Mouse (Mus musculus) midbrain, embryonic 10.5 days (tissue): ENCODE measurements around the gene Mapk10. TPM values are rescaled to one million over a fixed set of nuclear protein-coding genes. Genes with fewer than 3 reads are reported as not detected.

Experiments
- DNase-seq: peaks from one replicate; pipeline ENCODE4 v3.0.0-alpha.2; 2017; ENCODE audit warnings: low spot score
- H3K27ac ChIP-seq: fragments of 300-500 bp; sonication (generic); replicated peaks from 2 replicates; pipeline ENCODE4 v1.5.1; 2016; ENCODE audit warnings: mild to moderate bottlenecking
- H3K27me3 ChIP-seq: fragments of 300-500 bp; sonication (generic); 2 replicates; pipeline ENCODE4 v1.6.1; 2016; ENCODE audit warnings: low read depth, mild to moderate bottlenecking; ENCODE audit not compliant: poor library complexity, severe bottlenecking
- H3K36me3 ChIP-seq: fragments of 300-500 bp; sonication (generic); 2 replicates; pipeline ENCODE4 v1.6.1; 2016; ENCODE audit warnings: mild to moderate bottlenecking, moderate library complexity
- H3K4me1 ChIP-seq: fragments of 300-500 bp; sonication (generic); 2 replicates; pipeline ENCODE4 v1.6.1; 2016
- H3K4me3 ChIP-seq: fragments of 300-500 bp; sonication (generic); 2 replicates; pipeline ENCODE4 v1.5.1; 2016; ENCODE audit warnings: mild to moderate bottlenecking, moderate library complexity
- H3K9me3 ChIP-seq: fragments of 300-500 bp; sonication (generic); replicated peaks from 2 replicates; pipeline ENCODE4 v1.6.1; 2016; ENCODE audit warnings: mild to moderate bottlenecking
- WGBS: fragments of 180-500 bp; shearing (Covaris S2); methylation state at CpG from one replicate; pipeline ENCODE4 v1.1.7; 2016; 5-methylcytosine and 5-hydroxymethylcytosine counted together
- polyA plus RNA-seq: library from polyadenylated mRNA; unstranded; fragments of >200 nt; fragmentation: Nextera tagmentation; extraction: Ambion mirVana; gene quantifications from 2 replicates; pipeline ENCODE4 v1.2.1, GENCODE M21; 2016

The Mapk10 gene
- polyA plus RNA-seq, 1 experiment from 2014 or later: 14.9 TPM

- Histone ChIP-seq H3K4me1 (peaks cover 39% of the 10 kb centered on the region), H3K27ac (peak overlapping the region; percentile 75), H3K27me3 (no peaks in the 10 kb centered on the region), H3K36me3 (no peaks in the 10 kb centered on the region), H3K4me3 (no peak overlapping the region), H3K9me3 (no peaks in the 10 kb centered on the region)
- no peak for DNase-seq
- WGBS: 80% methylated on average over 6 of the region's 6 CpGs
Measured at GRCm38 (mm10) chr5:103194549-103194948, 16.6 kb downstream of the Mapk10 start.

DNA sequence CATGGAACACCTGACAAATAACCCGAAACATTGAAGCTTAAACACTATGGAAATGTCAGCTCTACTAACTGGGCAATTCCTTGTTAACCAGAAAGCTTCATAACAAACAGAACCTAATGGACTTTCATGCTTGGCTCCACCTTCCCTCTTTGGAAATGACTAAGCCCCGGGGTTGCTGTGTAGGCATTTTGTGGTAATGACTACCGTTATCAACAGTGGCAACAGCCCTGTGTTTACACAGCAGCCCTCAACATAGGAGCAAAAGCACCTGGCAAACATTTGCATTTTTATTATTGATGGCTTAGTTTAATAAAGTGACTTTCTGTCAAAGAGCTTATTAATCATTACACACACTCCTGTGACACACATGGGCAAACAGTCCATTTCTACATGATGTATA lies 17.4 kb downstream of the Mapk10 start:
- no peaks in the 10 kb centered on the region for H3K27me3 ChIP-seq
- no peak for DNase-seq
- WGBS: 87% methylated on average over 3 of the region's 3 CpGs
- H3K36me3 ChIP-seq: no peaks in the 10 kb centered on the region
- H3K4me1 ChIP-seq: peaks cover 37% of the 10 kb centered on the region
- H3K9me3 ChIP-seq: no peaks in the 10 kb centered on the region
- no peak overlapping the region for H3K4me3 ChIP-seq
- peak overlapping the region; percentile 75; the same call in 1 of the 2 replicates for H3K27ac ChIP-seq

- no peak overlapping the region for H3K4me3 ChIP-seq
- DNase-seq: no peak
- H3K9me3 ChIP-seq: peaks cover 9% of the 10 kb centered on the region; the same call in 1 of the 2 replicates
- peaks cover 33% of the 10 kb centered on the region for H3K4me1 ChIP-seq
- peaks cover 8% of the 10 kb centered on the region; the same call in 1 of the 2 replicates for H3K36me3 ChIP-seq
- 28% methylated on average over 4 of the region's 4 CpGs for WGBS
- H3K27ac ChIP-seq: no peak overlapping the region; the same call in 1 of the 2 replicates
- H3K27me3 ChIP-seq: no peaks in the 10 kb centered on the region
Measured at GRCm38 (mm10) chr5:103191577-103191976, 19.6 kb downstream of the Mapk10 start.

GRCm38 (mm10) chr5:103184256-103184655 lies 26.9 kb downstream of the Mapk10 start:
- Histone ChIP-seq H3K27me3 (no peaks in the 10 kb centered on the region), H3K4me1 (no peaks in the 10 kb centered on the region), H3K36me3 (peaks cover 8% of the 10 kb centered on the region; the same call in 1 of the 2 replicates), H3K4me3 (no peak overlapping the region), H3K27ac (no peak overlapping the region), H3K9me3 (peaks cover 29% of the 10 kb centered on the region)
- no peak for DNase-seq
- 90% methylated on average over 1 of the region's 1 CpGs for WGBS

- WGBS: 88% methylated on average over 10 of the region's 10 CpGs
- Histone ChIP-seq H3K4me3 (no peak overlapping the region), H3K27me3 (no peaks in the 10 kb centered on the region), H3K36me3 (peaks cover under 1% of the 10 kb centered on the region; the same call in 1 of the 2 replicates), H3K9me3 (peaks cover 21% of the 10 kb centered on the region), H3K27ac (no peak overlapping the region), H3K4me1 (peaks cover 8% of the 10 kb centered on the region)
- no peak for DNase-seq
Measured at GRCm38 (mm10) chr5:103181622-103182021, 29.5 kb downstream of the Mapk10 start.

DNA sequence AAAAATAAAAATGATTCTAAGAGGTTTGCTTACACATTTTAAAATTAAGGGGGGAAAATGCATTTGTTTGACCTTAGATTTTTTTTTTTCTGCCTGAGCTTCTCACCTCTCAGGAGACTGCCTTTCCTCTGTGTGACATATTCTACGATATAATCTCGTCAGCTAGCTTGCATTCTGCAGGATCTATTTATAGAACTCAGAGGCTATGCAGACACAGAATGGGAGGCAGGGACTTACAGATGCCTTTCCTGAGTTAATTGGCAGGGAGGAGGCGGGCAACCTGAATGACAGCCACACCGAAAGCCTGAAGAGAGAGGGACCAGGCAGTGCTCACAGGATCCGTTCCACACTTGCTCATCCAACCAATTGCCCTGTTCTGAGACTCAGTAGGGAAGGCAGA lies 34.1 kb downstream of the Mapk10 start:
- Histone ChIP-seq H3K36me3 (no peaks in the 10 kb centered on the region), H3K4me3 (no peak overlapping the region), H3K9me3 (no peaks in the 10 kb centered on the region), H3K4me1 (peaks cover 8% of the 10 kb centered on the region), H3K27ac (no peak overlapping the region), H3K27me3 (no peaks in the 10 kb centered on the region)
- DNase-seq: no peak
- WGBS: 54% methylated on average over 5 of the region's 5 CpGs

DNA sequence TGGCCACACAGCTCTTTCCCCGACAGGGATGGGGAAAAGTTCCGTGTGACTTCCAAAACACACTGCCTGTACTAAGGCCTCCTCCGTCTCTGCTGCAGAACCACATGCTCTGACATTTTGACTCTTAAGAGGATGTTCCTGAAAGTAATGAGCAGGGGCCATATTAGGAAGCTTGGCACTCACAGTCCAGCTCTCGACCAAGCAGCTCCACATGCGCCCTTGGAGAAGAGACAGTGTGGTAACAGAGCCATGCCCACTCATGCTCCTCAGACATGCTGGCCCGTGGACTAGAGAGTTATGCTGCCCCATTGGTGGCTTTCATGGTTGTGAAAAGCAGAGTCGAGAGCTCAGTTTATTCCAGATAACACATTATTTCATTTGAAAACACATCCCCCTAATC lies 35.1 kb downstream of the Mapk10 start:
- peaks cover 8% of the 10 kb centered on the region for H3K4me1 ChIP-seq
- H3K27ac ChIP-seq: no peak overlapping the region
- H3K9me3 ChIP-seq: no peaks in the 10 kb centered on the region
- H3K36me3 ChIP-seq: no peaks in the 10 kb centered on the region
- no peaks in the 10 kb centered on the region for H3K27me3 ChIP-seq
- DNase-seq: no peak
- 88% methylated on average over 7 of the region's 7 CpGs for WGBS
- H3K4me3 ChIP-seq: no peak overlapping the region

DNA sequence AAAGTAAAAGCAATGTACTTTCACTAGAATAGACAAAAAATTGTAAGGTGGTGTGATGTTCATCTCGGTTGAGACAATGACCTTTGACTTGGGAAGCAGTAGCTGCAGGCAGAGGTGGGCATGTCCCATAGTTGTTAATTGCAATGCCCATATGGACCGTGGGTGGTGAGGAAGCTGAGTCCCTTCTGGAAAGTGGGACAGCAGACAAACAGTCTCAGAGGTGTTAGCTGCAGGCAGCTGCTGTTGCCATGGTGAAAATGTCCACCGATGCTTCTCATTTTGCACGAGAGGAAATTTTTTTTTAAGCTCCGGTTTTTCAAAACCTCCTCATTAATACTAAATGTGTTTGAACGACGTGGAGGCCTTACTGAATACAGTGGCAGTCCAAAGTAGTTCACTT lies 36.5 kb downstream of the Mapk10 start:
- Histone ChIP-seq H3K9me3 (no peaks in the 10 kb centered on the region; the same call in 1 of the 2 replicates), H3K36me3 (no peaks in the 10 kb centered on the region), H3K27ac (no peak overlapping the region), H3K4me1 (peaks cover 8% of the 10 kb centered on the region), H3K4me3 (no peak overlapping the region), H3K27me3 (no peaks in the 10 kb centered on the region)
- no peak for DNase-seq
- 87% methylated on average over 7 of the region's 7 CpGs for WGBS

GRCm38 (mm10) chr5:103171207-103171606 lies 39.9 kb downstream of the Mapk10 start:
- no peak for DNase-seq
- Histone ChIP-seq H3K27me3 (no peaks in the 10 kb centered on the region), H3K4me3 (no peak overlapping the region), H3K9me3 (no peaks in the 10 kb centered on the region; the same call in 1 of the 2 replicates), H3K4me1 (no peaks in the 10 kb centered on the region), H3K27ac (no peak overlapping the region), H3K36me3 (no peaks in the 10 kb centered on the region)
- WGBS: 89% methylated on average over 3 of the region's 3 CpGs

GRCm38 (mm10) chr5:103167371-103167770 lies 43.8 kb downstream of the Mapk10 start:
- H3K27ac ChIP-seq: no peak overlapping the region
- no peaks in the 10 kb centered on the region for H3K36me3 ChIP-seq
- 88% methylated on average over 5 of the region's 5 CpGs for WGBS
- no peaks in the 10 kb centered on the region for H3K27me3 ChIP-seq
- H3K4me3 ChIP-seq: no peak overlapping the region
- H3K4me1 ChIP-seq: peaks cover 5% of the 10 kb centered on the region
- DNase-seq: no peak
- H3K9me3 ChIP-seq: no peaks in the 10 kb centered on the region; the same call in 1 of the 2 replicates

- no peak overlapping the region for H3K27ac ChIP-seq
- WGBS: 82% methylated on average over 2 of the region's 2 CpGs
- no peaks in the 10 kb centered on the region for H3K27me3 ChIP-seq
- H3K4me3 ChIP-seq: no peak overlapping the region
- H3K9me3 ChIP-seq: no peaks in the 10 kb centered on the region; the same call in 1 of the 2 replicates
- no peaks in the 10 kb centered on the region for H3K36me3 ChIP-seq
- no peak for DNase-seq
- peaks cover 11% of the 10 kb centered on the region for H3K4me1 ChIP-seq
Measured at GRCm38 (mm10) chr5:103166755-103167154, 44.4 kb downstream of the Mapk10 start.

GRCm38 (mm10) chr5:103164022-103164421 lies 47.1 kb downstream of the Mapk10 start:
- Histone ChIP-seq H3K4me3 (no peak overlapping the region), H3K27ac (no peak overlapping the region), H3K36me3 (no peaks in the 10 kb centered on the region), H3K9me3 (no peaks in the 10 kb centered on the region), H3K27me3 (no peaks in the 10 kb centered on the region), H3K4me1 (peaks cover 36% of the 10 kb centered on the region)
- DNase-seq: no peak
- WGBS: 87% methylated on average over 3 of the region's 3 CpGs

DNA sequence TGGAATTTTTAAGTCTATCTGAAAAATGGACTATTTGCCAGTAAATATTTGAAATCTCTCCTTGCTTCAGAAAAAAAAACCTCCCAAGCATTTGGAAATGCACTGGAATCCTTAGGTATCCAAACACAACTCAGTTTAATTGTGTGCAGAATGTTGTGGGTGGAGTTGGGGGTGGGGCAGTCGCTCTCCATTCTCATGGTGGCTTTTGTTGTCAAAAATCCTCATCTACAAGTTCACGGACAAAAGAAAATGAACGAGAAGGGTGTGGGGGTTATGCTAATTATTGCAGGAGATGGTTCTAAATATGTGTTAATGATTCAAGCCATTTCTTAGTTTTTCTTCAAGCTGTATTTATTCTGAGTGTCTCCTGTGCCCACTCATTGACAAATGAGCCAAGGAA lies 49.6 kb downstream of the Mapk10 start:
- Histone ChIP-seq H3K4me3 (no peak overlapping the region; the same call in 1 of the 2 replicates), H3K36me3 (no peaks in the 10 kb centered on the region), H3K27me3 (no peaks in the 10 kb centered on the region), H3K4me1 (peaks cover 36% of the 10 kb centered on the region), H3K27ac (peak overlapping the region; percentile 75), H3K9me3 (no peaks in the 10 kb centered on the region)
- 28% methylated on average over 3 of the region's 3 CpGs for WGBS
- no peak for DNase-seq

- Histone ChIP-seq H3K9me3 (no peaks in the 10 kb centered on the region), H3K4me3 (peak overlapping the region; percentile 18), H3K27me3 (no peaks in the 10 kb centered on the region), H3K27ac (peak overlapping the region; percentile 75), H3K4me1 (peaks cover 36% of the 10 kb centered on the region), H3K36me3 (no peaks in the 10 kb centered on the region)
- DNase-seq: peak; percentile 28
- 29% methylated on average over 1 of the region's 1 CpGs for WGBS
Measured at GRCm38 (mm10) chr5:103161196-103161540, 50.0 kb downstream of the Mapk10 start.
